Mouse (Mus musculus): ENCODE measurements around the gene Ptgir.

DNA sequence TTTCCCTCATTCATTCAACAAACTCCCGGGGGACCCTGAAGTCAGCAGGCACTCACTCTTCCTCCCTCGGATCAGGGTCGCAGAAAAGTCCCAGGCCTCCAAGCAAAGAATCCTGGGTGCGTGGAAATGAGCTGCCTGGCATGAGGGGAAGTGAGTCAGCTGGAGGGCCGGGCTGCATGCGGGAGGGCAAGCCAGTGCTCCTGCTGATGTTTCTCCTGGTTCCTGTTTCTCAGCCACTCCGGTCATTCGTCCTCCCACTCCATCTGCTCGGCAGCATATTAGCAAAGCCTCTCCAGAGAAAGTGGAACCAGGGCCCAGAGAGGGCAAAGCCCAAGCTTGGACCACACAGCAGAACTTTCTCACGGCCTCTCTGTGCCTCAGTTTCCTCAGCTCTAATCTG lies 3.6 kb downstream of the Ptgir start:
- TF ChIP-seq TAL1 (IDR thresholded peaks at IDR 0.05; ENCODE audit: low read length) (no peak), GATA1 (IDR thresholded peaks at IDR 0.05; ENCODE audit: low read length) (no peak)
